20 mouse cellular contexts compared by ENCODE assay signal in the genomic region with DNA sequence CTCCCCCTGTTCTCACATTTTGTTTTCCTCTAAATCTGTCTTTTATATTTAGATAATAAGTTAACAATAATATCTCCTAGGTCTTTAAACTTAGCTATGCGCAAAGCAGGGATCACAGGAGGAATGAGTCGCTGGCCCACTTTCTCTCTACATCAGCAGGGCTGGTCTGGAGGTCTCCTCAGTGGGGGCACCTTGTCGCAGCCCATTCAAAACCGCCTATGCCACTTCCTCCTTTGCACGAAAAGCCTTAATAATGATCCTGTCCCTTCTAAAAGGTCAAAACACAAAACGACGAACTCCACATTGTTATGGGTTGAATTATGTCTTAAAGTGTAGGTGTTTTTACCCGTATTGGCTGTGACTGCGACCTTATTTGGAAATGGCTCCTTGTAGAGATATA.
"Had no signal": no experiment of that assay in that cellular context is flagged by ENCODE, and none has a peak within 500 bp of the region (broad histone marks: within the 10 kb centered on the region; RNA-seq: fewer than 3 reads in every experiment).

No protein-coding gene starts in this region.

- H3K4me3 ChIP-seq: layer of hippocampus, adult 2 months; limb, embryonic 12.5 days; limb, embryonic 15.5 days; lung, embryonic 15.5 days; midbrain, embryonic 10.5 days; midbrain, embryonic 13.5 days; myocyte; neural tube, embryonic 13.5 days; stomach, embryonic 15.5 days had no signal

- H3K4me1 ChIP-seq: stomach, embryonic 15.5 days had no signal

- ATAC-seq: liver, postnatal 0 days; midbrain, embryonic 13.5 days; midbrain, embryonic 16.5 days had no signal

- DNase-seq: kidney, adult 2 months; kidney, postnatal 25 days; layer of hippocampus, adult 9-11 months; liver, postnatal 0 days; lung, postnatal 10 days; lung, postnatal 36 days; retina, postnatal 1 day; right cerebral cortex, postnatal 25 days; spleen, adult 18-20 months; thymus, postnatal 25 days had no signal
